Mouse (Mus musculus) urinary bladder, adult 18-20 months (tissue): ENCODE measurements at regions not wholly inside any gene's neighbourhood (a gene's known extent, or its start where the extent isn't known, plus 50 kb on each side); places are given as distances from the start of the nearest gene placed in this dataset.

Source experiments
- DNase-seq, 2 experiments: peaks; one replicate each; pipeline ENCODE4 v3.0.0; 2022; ENCODE audit warnings: low spot score in 2 of 2, mixed read lengths in 2 of 2

DNA sequence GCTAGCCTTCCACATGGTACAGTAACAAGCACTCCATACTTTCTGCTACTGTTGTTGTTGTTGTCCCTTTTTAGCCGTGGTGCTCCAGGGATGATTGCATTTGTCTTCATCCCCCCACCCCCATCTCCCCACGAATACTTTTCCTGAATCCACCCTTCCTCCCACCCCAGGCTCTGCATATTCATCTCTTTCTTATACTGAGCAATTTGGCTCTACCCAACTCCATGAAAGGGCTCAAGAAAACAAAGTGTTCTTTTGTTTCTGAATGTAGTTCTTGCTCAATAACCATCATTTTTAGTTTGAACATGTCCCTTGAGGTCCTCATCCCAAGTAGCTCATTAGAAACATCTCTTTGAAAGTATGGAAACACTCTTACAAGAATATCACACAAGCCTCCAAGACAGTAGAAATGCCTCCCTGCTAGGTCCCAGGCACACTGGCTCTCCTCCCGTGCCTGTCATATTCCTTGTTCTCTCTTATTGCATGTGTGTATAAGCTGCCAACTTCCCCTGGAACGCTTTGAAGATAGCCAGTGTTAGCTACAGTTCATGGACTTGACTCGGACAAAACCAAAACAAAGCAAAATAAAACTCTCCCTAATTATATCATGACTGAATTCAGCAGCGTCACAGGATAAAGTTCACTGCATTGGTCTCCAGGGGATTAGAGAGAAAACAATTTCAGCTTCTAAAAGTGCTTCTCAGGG lies 59.7 kb upstream of the Pkn2 start:
- no peak for DNase-seq

DNA sequence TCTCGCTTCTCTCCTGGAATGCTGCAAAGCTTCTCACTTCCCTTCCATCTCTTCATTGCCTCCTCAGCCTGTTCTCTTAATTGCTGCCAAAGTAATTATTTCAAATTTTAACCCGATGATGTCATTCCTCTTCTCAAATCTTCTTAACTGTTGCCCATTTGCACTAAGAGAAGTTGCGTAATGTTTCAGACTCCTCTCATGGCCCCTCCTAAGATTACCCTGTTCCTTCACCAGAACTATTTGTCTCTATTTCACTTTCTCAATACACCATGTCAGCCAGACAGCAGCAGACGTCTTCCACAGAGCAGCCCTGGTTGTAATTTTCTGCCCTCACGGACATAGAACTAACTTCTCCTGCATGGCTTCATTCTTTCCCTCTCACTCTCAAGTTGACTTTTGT lies 59.1 kb upstream of the Pkn2 start:
- DNase-seq = no peak

DNA sequence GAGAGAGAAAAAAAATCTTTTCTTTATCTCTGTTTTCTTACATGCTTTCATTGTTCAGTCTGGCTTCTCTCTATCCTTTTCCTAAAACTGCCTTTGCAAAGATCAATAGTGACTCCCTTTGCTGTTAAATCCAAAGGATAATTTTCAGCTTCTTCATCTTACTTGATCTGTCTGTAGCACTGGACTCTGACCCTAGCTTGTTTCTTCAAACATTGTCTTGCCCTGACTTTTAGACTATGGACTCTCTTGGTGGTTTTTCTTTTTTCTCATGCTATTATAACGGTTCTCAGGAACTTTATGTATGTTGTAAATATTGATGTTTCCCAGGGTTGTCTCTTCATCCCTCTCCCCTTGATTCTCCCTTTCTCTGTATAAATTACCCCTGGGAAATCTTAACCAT lies 58.0 kb upstream of the Pkn2 start:
- no peak for DNase-seq

DNA sequence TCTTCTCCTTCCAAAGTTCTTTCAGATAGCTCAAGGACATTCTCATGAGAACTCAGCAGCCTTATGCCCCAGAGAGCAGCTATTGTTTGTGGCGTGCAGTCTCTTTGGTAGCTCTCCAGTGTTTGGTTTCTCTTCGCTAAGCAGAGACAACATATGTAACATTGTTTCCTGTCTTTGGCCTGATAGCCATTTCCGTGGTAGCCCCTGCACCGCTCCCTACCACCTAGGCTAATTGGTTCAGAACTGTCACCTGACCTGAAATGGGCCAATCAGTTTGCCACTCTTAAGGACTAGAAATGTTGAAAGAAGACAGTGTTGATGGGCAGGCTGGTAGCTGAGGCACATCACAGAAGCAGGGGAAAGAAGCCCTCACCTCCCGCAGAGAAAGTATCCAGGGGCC lies 54.1 kb upstream of the Pkn2 start:
- DNase-seq = no peak

DNA sequence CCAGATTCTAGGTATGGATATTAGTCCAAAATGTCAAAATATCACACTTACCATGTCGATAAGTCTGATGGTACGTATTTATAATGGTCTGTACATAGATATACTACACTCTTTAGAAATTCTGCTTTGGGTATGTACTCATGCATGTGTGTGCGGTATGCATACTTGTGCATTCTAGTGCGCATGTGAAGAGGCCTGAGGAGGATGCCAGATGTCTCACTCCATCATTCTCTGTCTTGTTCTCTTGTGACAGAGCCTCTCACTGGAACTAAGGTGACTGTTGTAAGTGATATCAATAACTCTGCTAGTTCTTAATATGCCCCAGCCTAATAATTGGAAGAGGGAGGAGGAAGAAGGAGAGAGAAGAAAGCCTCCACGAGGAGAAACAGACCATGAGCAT lies 52.5 kb upstream of the Pkn2 start:
- DNase-seq = no peak

DNA sequence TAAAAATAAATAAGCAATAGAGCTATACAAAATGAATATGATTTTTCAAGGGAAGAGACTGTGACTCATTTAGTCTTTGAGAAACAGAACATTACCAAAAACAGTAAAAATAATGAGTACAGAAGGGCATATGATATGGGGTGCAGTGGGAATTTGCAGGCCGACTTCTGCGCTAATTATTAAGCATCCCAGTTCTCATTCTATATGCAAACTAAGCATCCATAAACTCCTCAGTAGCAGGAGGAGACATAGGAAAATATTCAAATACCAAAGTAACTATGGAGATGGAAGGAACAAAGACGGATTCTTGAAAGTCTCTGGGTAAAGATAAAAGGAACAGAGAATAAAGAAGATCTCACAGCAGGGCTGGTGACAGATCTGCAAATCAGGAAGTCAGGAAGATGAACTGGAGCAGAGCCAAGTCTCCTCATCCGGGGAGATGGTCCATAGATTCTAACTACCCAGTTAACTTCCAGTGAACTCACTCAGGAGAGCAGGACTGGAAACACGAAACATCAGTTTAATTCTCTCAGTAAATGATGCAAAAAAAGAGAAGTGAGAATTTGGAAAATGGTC lies 52.0 kb upstream of the Pkn2 start:
- DNase-seq = no peak
